Mouse (Mus musculus): ENCODE measurements around the gene Gsta1. TPM values are rescaled to one million over a fixed set of nuclear protein-coding genes. Genes with fewer than 3 reads are reported as not detected.

Gsta1 gene
- polyA plus RNA-seq, 1 experiment from 2014 or later, result not detected

GRCm38 (mm10) chr9:78197801-78198200, 32.7 kb upstream of the Gsta1 start:
- Histone ChIP-seq H3K36me3 (ENCODE audit: control insufficient read depth, insufficient read depth, low read length) (peaks cover 9% of the 10 kb centered on the region; the same call in 1 of the 2 replicates), H3K4me2 (no peak overlapping the region)
- ATAC-seq (replicated peaks; ENCODE audit: insufficient number of reproducible peaks, low FRiP score, low TSS enrichment), result no peak

GRCm38 (mm10) chr9:78204194-78204593, 26.3 kb upstream of the Gsta1 start:
- H3K9ac ChIP-seq (ENCODE audit: low read depth, low read length), result no peak overlapping the region
- no peaks in the 10 kb centered on the region for H3K4me1 ChIP-seq (ENCODE audit: control insufficient read depth, insufficient read depth, low read length)

More at GRCm38 (mm10) chr9:78197801-78198200, 32.7 kb upstream of the Gsta1 start:
- whole genome bisulfite sequencing (ENCODE audit: insufficient replicate concordance), result 90% methylated on average over 9 of the region's 9 CpGs
- no peaks in the 10 kb centered on the region for H3K27me3 ChIP-seq (ENCODE audit: control insufficient read depth, insufficient read depth, low read length)
- no peak overlapping the region for H3K27ac ChIP-seq (ENCODE audit: low read depth, low read length)
- no peaks in the 10 kb centered on the region for H3K9me3 ChIP-seq (replicated peaks; ENCODE audit: control insufficient read depth, low read length)
- no peak overlapping the region for H3K4me3 ChIP-seq (ENCODE audit: low read depth, low read length)
- H3K4me1 ChIP-seq (ENCODE audit: control insufficient read depth, insufficient read depth, low read length), result peaks cover 8% of the 10 kb centered on the region; the same call in 1 of the 2 replicates
- H3K9ac ChIP-seq (ENCODE audit: low read depth, low read length), result no peak overlapping the region

GRCm38 (mm10) chr9:78208956-78209355, 21.5 kb upstream of the Gsta1 start:
- ATAC-seq (replicated peaks; ENCODE audit: insufficient number of reproducible peaks, low FRiP score, low TSS enrichment), result no peak
- peaks cover 13% of the 10 kb centered on the region; the same call in 1 of the 2 replicates for H3K36me3 ChIP-seq (ENCODE audit: control insufficient read depth, insufficient read depth, low read length)
- H3K9ac ChIP-seq (ENCODE audit: low read depth, low read length), result no peak overlapping the region
- H3K27me3 ChIP-seq (ENCODE audit: control insufficient read depth, insufficient read depth, low read length), result no peaks in the 10 kb centered on the region
- H3K27ac ChIP-seq (ENCODE audit: low read depth, low read length), result no peak overlapping the region
- H3K4me2 ChIP-seq, result no peak overlapping the region
- H3K4me3 ChIP-seq (ENCODE audit: low read depth, low read length), result no peak overlapping the region
- 46% methylated on average over 4 of the region's 4 CpGs for WGBS (ENCODE audit: insufficient replicate concordance)
- H3K9me3 ChIP-seq (replicated peaks; ENCODE audit: control insufficient read depth, low read length), result no peaks in the 10 kb centered on the region
- H3K4me1 ChIP-seq (ENCODE audit: control insufficient read depth, insufficient read depth, low read length), result peaks cover 9% of the 10 kb centered on the region; the same call in 1 of the 2 replicates

More at GRCm38 (mm10) chr9:78204194-78204593, 26.3 kb upstream of the Gsta1 start:
- ATAC-seq (replicated peaks; ENCODE audit: insufficient number of reproducible peaks, low FRiP score, low TSS enrichment), result no peak
- Histone ChIP-seq H3K36me3 (ENCODE audit: control insufficient read depth, insufficient read depth, low read length) (peaks cover 16% of the 10 kb centered on the region; the same call in 1 of the 2 replicates), H3K27me3 (ENCODE audit: control insufficient read depth, insufficient read depth, low read length) (no peaks in the 10 kb centered on the region), H3K4me3 (ENCODE audit: low read depth, low read length) (no peak overlapping the region), H3K9me3 (replicated peaks; ENCODE audit: control insufficient read depth, low read length) (no peaks in the 10 kb centered on the region), H3K4me2 (no peak overlapping the region), H3K27ac (ENCODE audit: low read depth, low read length) (no peak overlapping the region)
- 79% methylated on average over 6 of the region's 6 CpGs for WGBS (ENCODE audit: insufficient replicate concordance)

GRCm38 (mm10) chr9:78210079-78210478, 20.4 kb upstream of the Gsta1 start:
- Histone ChIP-seq H3K9me3 (replicated peaks; ENCODE audit: control insufficient read depth, low read length) (no peaks in the 10 kb centered on the region), H3K36me3 (ENCODE audit: control insufficient read depth, insufficient read depth, low read length) (peaks cover 13% of the 10 kb centered on the region; the same call in 1 of the 2 replicates), H3K27ac (ENCODE audit: low read depth, low read length) (no peak overlapping the region), H3K4me2 (no peak overlapping the region), H3K4me3 (ENCODE audit: low read depth, low read length) (no peak overlapping the region), H3K9ac (ENCODE audit: low read depth, low read length) (no peak overlapping the region), H3K4me1 (ENCODE audit: control insufficient read depth, insufficient read depth, low read length) (peaks cover 9% of the 10 kb centered on the region; the same call in 1 of the 2 replicates), H3K27me3 (ENCODE audit: control insufficient read depth, insufficient read depth, low read length) (no peaks in the 10 kb centered on the region)
- 91% methylated on average over 3 of the region's 3 CpGs for WGBS (ENCODE audit: insufficient replicate concordance)
- no peak for ATAC-seq (replicated peaks; ENCODE audit: insufficient number of reproducible peaks, low FRiP score, low TSS enrichment)

- Histone ChIP-seq H3K27me3 (ENCODE audit: control insufficient read depth, insufficient read depth, low read length) (no peaks in the 10 kb centered on the region), H3K9me3 (replicated peaks; ENCODE audit: control insufficient read depth, low read length) (no peaks in the 10 kb centered on the region), H3K27ac (ENCODE audit: low read depth, low read length) (no peak overlapping the region), H3K4me1 (ENCODE audit: control insufficient read depth, insufficient read depth, low read length) (peaks cover 9% of the 10 kb centered on the region; the same call in 1 of the 2 replicates), H3K36me3 (ENCODE audit: control insufficient read depth, insufficient read depth, low read length) (peaks cover 6% of the 10 kb centered on the region; the same call in 1 of the 2 replicates), H3K9ac (ENCODE audit: low read depth, low read length) (no peak overlapping the region), H3K4me3 (ENCODE audit: low read depth, low read length) (no peak overlapping the region), H3K4me2 (no peak overlapping the region)
- 98% methylated on average over 2 of the region's 2 CpGs for WGBS (ENCODE audit: insufficient replicate concordance)
- no peak for ATAC-seq (replicated peaks; ENCODE audit: insufficient number of reproducible peaks, low FRiP score, low TSS enrichment)
These were observed 19.6 kb upstream of the Gsta1 start for GRCm38 (mm10) chr9:78210821-78211220.

- WGBS (ENCODE audit: insufficient replicate concordance), result 81% methylated on average over 3 of the region's 3 CpGs
- Histone ChIP-seq H3K4me2 (no peak overlapping the region), H3K36me3 (ENCODE audit: control insufficient read depth, insufficient read depth, low read length) (peaks cover 6% of the 10 kb centered on the region; the same call in 1 of the 2 replicates), H3K27me3 (ENCODE audit: control insufficient read depth, insufficient read depth, low read length) (no peaks in the 10 kb centered on the region), H3K9me3 (replicated peaks; ENCODE audit: control insufficient read depth, low read length) (no peaks in the 10 kb centered on the region), H3K27ac (ENCODE audit: low read depth, low read length) (peak overlapping the region; percentile 80), H3K9ac (ENCODE audit: low read depth, low read length) (no peak overlapping the region), H3K4me1 (ENCODE audit: control insufficient read depth, insufficient read depth, low read length) (peaks cover 9% of the 10 kb centered on the region; the same call in 1 of the 2 replicates), H3K4me3 (ENCODE audit: low read depth, low read length) (no peak overlapping the region)
- no peak for ATAC-seq (replicated peaks; ENCODE audit: insufficient number of reproducible peaks, low FRiP score, low TSS enrichment)
These were observed 18.9 kb upstream of the Gsta1 start for GRCm38 (mm10) chr9:78211521-78211920.

- peak; percentile 65 for ATAC-seq (replicated peaks; ENCODE audit: insufficient number of reproducible peaks, low FRiP score, low TSS enrichment)
- Histone ChIP-seq H3K4me2 (no peak overlapping the region), H3K4me3 (ENCODE audit: low read depth, low read length) (no peak overlapping the region), H3K9ac (ENCODE audit: low read depth, low read length) (no peak overlapping the region), H3K36me3 (ENCODE audit: control insufficient read depth, insufficient read depth, low read length) (peaks cover 6% of the 10 kb centered on the region; the same call in 1 of the 2 replicates), H3K4me1 (ENCODE audit: control insufficient read depth, insufficient read depth, low read length) (peaks cover 9% of the 10 kb centered on the region; the same call in 1 of the 2 replicates), H3K27me3 (ENCODE audit: control insufficient read depth, insufficient read depth, low read length) (no peaks in the 10 kb centered on the region), H3K27ac (ENCODE audit: low read depth, low read length) (peak overlapping the region; percentile 80), H3K9me3 (replicated peaks; ENCODE audit: control insufficient read depth, low read length) (no peaks in the 10 kb centered on the region)
- 35% methylated on average over 7 of the region's 7 CpGs for WGBS (ENCODE audit: insufficient replicate concordance)
These were observed 18.0 kb upstream of the Gsta1 start for GRCm38 (mm10) chr9:78212341-78213049.

- no peaks in the 10 kb centered on the region for H3K9me3 ChIP-seq (replicated peaks; ENCODE audit: control insufficient read depth, low read length)
- peaks cover 9% of the 10 kb centered on the region; the same call in 1 of the 2 replicates for H3K4me1 ChIP-seq (ENCODE audit: control insufficient read depth, insufficient read depth, low read length)
- 70% methylated on average over 4 of the region's 4 CpGs for WGBS (ENCODE audit: insufficient replicate concordance)
- H3K36me3 ChIP-seq (ENCODE audit: control insufficient read depth, insufficient read depth, low read length), result no peaks in the 10 kb centered on the region
- ATAC-seq (replicated peaks; ENCODE audit: insufficient number of reproducible peaks, low FRiP score, low TSS enrichment), result no peak
- no peak overlapping the region for H3K9ac ChIP-seq (ENCODE audit: low read depth, low read length)
- no peaks in the 10 kb centered on the region for H3K27me3 ChIP-seq (ENCODE audit: control insufficient read depth, insufficient read depth, low read length)
- H3K27ac ChIP-seq (ENCODE audit: low read depth, low read length), result no peak overlapping the region
- no peak overlapping the region for H3K4me2 ChIP-seq
- H3K4me3 ChIP-seq (ENCODE audit: low read depth, low read length), result no peak overlapping the region
These were observed 13.4 kb upstream of the Gsta1 start for GRCm38 (mm10) chr9:78217074-78217473.
